Mouse (Mus musculus): ENCODE data around the gene Grb2. TPM values are rescaled to one million over a fixed set of nuclear protein-coding genes. Genes with fewer than 3 reads are reported as not detected.

The Grb2 gene
- total RNA-seq, 2 experiments from 2014 or later = 107 to 108 TPM

Other genes with a start within 250 kb of the Grb2 start
- gene Slc16a5, start 246.1 kb downstream of the Grb2 start, total RNA-seq (2021) = not detected
- 1 to 10 TPM; 1.4 to 2.3 TPM for gene Armc7, start 232.9 kb downstream of the Grb2 start, total RNA-seq (2021)
- 10 to 100 TPM; 13.9 to 14.9 TPM for gene Nt5c, start 216.7 kb downstream of the Grb2 start, total RNA-seq (2021)
- gene Jpt1, start 194.2 kb downstream of the Grb2 start, total RNA-seq (2021) = 100 to 1,000 TPM; 121 to 135 TPM
- gene Sumo2, start 172.3 kb downstream of the Grb2 start, total RNA-seq (2021) = 100 to 1,000 TPM; 165 to 177 TPM
- gene Nup85, start 144.2 kb downstream of the Grb2 start, total RNA-seq (2021) = 10 to 100 TPM; 20.4 to 25.1 TPM
- gene Mrps7, start 104.7 kb downstream of the Grb2 start, total RNA-seq (2021) = 10 to 100 TPM; 74.0 to 82.3 TPM
- 10 to 100 TPM; 20.9 to 24.5 TPM for gene Gga3, start 104.5 kb downstream of the Grb2 start, total RNA-seq (2021)
- 10 to 100 TPM; 45.5 to 56.9 TPM for gene Mif4gd, start 95.6 kb downstream of the Grb2 start, total RNA-seq (2021)
- gene Slc25a19, start 80.3 kb downstream of the Grb2 start, total RNA-seq (2021) = 10 to 100 TPM; 41.6 to 45.9 TPM
- 100 to 1,000 TPM; 102 to 110 TPM for gene Tmem94, start 56.8 kb upstream of the Grb2 start, total RNA-seq (2021)
- gene Caskin2, start 105.0 kb upstream of the Grb2 start, total RNA-seq (2021) = 10 to 100 TPM; 41.8 to 52.2 TPM
- gene Tsen54, start 106.1 kb upstream of the Grb2 start, total RNA-seq (2021) = 1 to 10 TPM; 9.1 to 9.2 TPM
- 10 to 100 TPM; 15.1 to 21.5 TPM for gene Llgl2, start 115.5 kb upstream of the Grb2 start, total RNA-seq (2021)
- under 1 TPM in 1 of 2 experiments, not detected in 1; 0.08 TPM for gene Myo15b, start 149.8 kb upstream of the Grb2 start, total RNA-seq (2021)
- gene Smim5, start 191.4 kb upstream of the Grb2 start, total RNA-seq (2021) = 10 to 100 TPM; 19.7 to 20.2 TPM
- gene Smim6, start 203.4 kb upstream of the Grb2 start, total RNA-seq (2021) = under 1 TPM in 1 of 2 experiments, not detected in 1; 0.26 TPM
- gene Sap30bp, start 224.7 kb upstream of the Grb2 start, total RNA-seq (2021) = 10 to 100 TPM; 14.1 to 17.4 TPM
- 1 to 10 TPM; 7.3 to 8.8 TPM for gene Recql5, start 224.9 kb upstream of the Grb2 start, total RNA-seq (2021)